Mouse (Mus musculus) hindbrain, embryonic 11.5 days (tissue): ENCODE results near the gene Luc7l3. TPM values are rescaled to one million over a fixed set of nuclear protein-coding genes. Genes with fewer than 3 reads are reported as not detected.

Experiments
- ATAC-seq: fragments of 200-750 bp; cut with Nextera tagmentation; 2 replicates; pipeline ENCODE4 v1.8.0; 2017; ENCODE audit warnings: mild to moderate bottlenecking, moderate TSS enrichment, moderate library complexity; ENCODE audit not compliant: low FRiP score
- DNase-seq: peaks from one replicate; pipeline ENCODE4 v3.0.0-alpha.2; 2015; ENCODE audit warnings: low spot score
- H3K27ac ChIP-seq: fragments of 300-500 bp; sonication (generic); 2 replicates; pipeline ENCODE4 v1.5.1; 2014; ENCODE audit warnings: mild to moderate bottlenecking, low read depth, low read length
- H3K27me3 ChIP-seq: fragments of 300-500 bp; sonication (generic); 2 replicates; pipeline ENCODE4 v1.6.1; 2014; ENCODE audit warnings: mild to moderate bottlenecking, low read length, moderate library complexity, mixed read lengths; ENCODE audit not compliant: control insufficient read depth, insufficient read depth
- H3K36me3 ChIP-seq: fragments of 300-500 bp; sonication (generic); 2 replicates; pipeline ENCODE4 v1.6.1; 2014; ENCODE audit warnings: mild to moderate bottlenecking, low read length, moderate library complexity, mixed read lengths; ENCODE audit not compliant: control insufficient read depth, insufficient read depth
- H3K4me1 ChIP-seq: fragments of 300-500 bp; sonication (generic); replicated peaks from 2 replicates; pipeline ENCODE4 v1.6.1; 2014; ENCODE audit warnings: low read length, mixed read lengths; ENCODE audit not compliant: control insufficient read depth, insufficient read depth
- H3K4me2 ChIP-seq: fragments of 300-500 bp; sonication (generic); replicated peaks from 2 replicates; pipeline ENCODE4 v1.6.1; 2014; ENCODE audit warnings: mild to moderate bottlenecking, low read depth, low read length
- H3K4me3 ChIP-seq: fragments of 300-500 bp; sonication (generic); 2 replicates; pipeline ENCODE4 v1.5.1; 2014; ENCODE audit warnings: low read depth, low read length
- H3K9ac ChIP-seq: fragments of 300-500 bp; sonication (generic); 2 replicates; pipeline ENCODE4 v1.6.1; 2014; ENCODE audit warnings: low read depth, low read length
- H3K9me3 ChIP-seq: fragments of 300-500 bp; sonication (generic); 2 replicates; pipeline ENCODE4 v1.6.1; 2016; ENCODE audit warnings: low read length; ENCODE audit not compliant: control insufficient read depth
- WGBS: fragments of 180-500 bp; shearing (Covaris S2); extraction: QIAGEN DNeasy Blood & Tissue Kit; methylation state at CpG from one replicate; pipeline ENCODE4 v1.1.7; 2014; 5-methylcytosine and 5-hydroxymethylcytosine counted together
- polyA plus RNA-seq: library from polyadenylated mRNA; unstranded; fragments of >200 nt; fragmentation: Nextera tagmentation; extraction: Ambion mirVana; gene quantifications from 2 replicates; pipeline ENCODE4 v1.2.1, GENCODE M21; 2014

Gene Luc7l3
- polyA plus RNA-seq, 1 experiment from 2014 or later = 125 TPM

DNA sequence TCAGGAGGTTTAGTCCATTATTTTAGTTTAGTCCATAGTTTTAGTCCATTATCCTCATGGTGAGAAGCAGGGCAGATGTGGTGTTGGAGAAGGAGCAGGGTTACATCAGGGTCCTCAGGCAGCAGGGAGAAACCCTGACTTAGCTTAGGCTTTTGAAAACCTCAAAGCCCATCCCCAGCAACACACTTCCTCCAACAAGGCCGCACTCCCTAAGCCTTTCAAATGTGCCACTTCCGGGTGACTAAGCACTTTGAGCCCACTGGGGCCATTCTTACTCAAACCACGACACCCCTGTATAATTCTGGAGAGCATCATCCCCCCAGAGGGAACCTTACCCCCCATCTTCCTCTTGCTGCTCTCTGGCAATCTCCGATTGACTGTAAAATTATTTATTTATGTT lies 62.0 kb downstream of the Luc7l3 start:
- 54% methylated on average over 4 of the region's 4 CpGs for WGBS
- Histone ChIP-seq H3K4me1 (no peaks in the 10 kb centered on the region), H3K4me3 (no peak overlapping the region), H3K27ac (no peak overlapping the region), H3K9ac (no peak overlapping the region), H3K4me2 (no peak overlapping the region), H3K27me3 (no peaks in the 10 kb centered on the region), H3K9me3 (no peaks in the 10 kb centered on the region), H3K36me3 (no peaks in the 10 kb centered on the region)
- no peak for DNase-seq
- ATAC-seq = no peak

DNA sequence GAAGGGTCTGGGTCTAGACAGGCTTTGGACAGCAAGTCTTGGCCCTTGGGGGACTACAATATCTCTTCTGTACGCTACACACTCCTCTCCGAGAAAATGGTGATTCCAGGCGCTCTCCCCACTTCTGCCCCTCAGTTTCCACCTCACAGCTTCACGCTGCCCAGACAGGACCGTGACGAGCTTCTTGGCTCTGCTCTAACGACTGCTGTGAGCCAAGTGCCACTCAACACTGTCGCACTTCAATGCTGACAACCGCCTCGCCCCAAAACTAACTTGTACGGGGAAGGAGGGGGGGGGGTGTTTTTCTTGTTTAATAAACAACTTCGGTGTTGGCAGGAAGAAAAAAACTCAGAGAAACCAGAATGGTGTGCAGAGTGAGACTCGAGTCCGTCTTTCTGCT lies 63.8 kb downstream of the Luc7l3 start:
- no peak overlapping the region for H3K9ac ChIP-seq
- H3K36me3 ChIP-seq = no peaks in the 10 kb centered on the region
- no peak overlapping the region for H3K4me2 ChIP-seq
- H3K27ac ChIP-seq = no peak overlapping the region
- H3K27me3 ChIP-seq = no peaks in the 10 kb centered on the region
- ATAC-seq (no peak), DNase-seq (no peak)
- H3K4me3 ChIP-seq = no peak overlapping the region
- H3K4me1 ChIP-seq = no peaks in the 10 kb centered on the region
- WGBS = 80% methylated on average over 14 of the region's 14 CpGs
- no peaks in the 10 kb centered on the region for H3K9me3 ChIP-seq

DNA sequence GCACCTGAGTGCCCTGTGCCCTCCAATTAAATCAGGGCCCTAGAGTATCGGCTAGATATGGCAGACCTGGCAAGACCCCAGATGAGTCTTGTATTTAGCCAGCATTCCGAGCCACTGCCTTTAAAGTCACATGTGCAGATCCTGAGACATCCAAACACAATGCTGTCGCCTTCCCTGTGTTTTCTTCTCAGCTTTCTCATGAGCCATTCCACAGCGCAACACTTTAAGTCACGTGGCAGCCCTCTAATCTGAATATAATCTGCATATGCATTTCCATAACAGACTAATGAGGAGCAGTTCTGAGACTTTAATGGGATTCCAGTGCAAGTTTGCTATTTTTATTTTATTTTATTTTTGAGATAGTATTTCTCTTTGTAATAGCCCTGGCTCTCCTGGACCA lies 66.1 kb downstream of the Luc7l3 start:
- Histone ChIP-seq H3K36me3 (no peaks in the 10 kb centered on the region), H3K4me1 (no peaks in the 10 kb centered on the region), H3K27me3 (no peaks in the 10 kb centered on the region), H3K27ac (no peak overlapping the region), H3K4me3 (no peak overlapping the region), H3K9me3 (no peaks in the 10 kb centered on the region), H3K9ac (no peak overlapping the region), H3K4me2 (no peak overlapping the region)
- 75% methylated on average over 5 of the region's 5 CpGs for WGBS
- ATAC-seq (no peak), DNase-seq (no peak)

DNA sequence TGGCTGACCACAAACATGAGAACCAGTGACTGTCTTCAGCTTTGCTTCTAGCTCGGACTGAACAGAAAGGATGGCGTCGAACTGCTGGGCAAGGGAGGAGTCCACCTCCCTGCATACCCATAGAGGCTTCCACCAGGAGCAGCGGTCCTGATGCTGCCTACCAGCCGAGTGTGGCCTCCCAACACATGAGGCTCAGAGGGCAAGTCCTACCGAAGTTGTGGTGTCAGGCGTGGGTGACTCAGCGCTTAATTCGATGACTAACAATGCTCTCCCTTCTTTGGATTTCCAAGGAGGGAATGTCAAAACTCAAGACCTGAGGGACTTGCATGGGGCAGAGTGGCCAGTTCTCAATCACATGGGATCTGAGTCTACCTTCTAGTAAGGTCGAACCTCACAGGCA lies 68.1 kb downstream of the Luc7l3 start:
- H3K4me1 ChIP-seq = no peaks in the 10 kb centered on the region
- H3K27me3 ChIP-seq = no peaks in the 10 kb centered on the region
- H3K9me3 ChIP-seq = no peaks in the 10 kb centered on the region
- no peak overlapping the region for H3K9ac ChIP-seq
- WGBS = 87% methylated on average over 10 of the region's 10 CpGs
- H3K27ac ChIP-seq = no peak overlapping the region
- ATAC-seq (no peak), DNase-seq (no peak)
- H3K36me3 ChIP-seq = no peaks in the 10 kb centered on the region
- no peak overlapping the region for H3K4me3 ChIP-seq
- no peak overlapping the region for H3K4me2 ChIP-seq

DNA sequence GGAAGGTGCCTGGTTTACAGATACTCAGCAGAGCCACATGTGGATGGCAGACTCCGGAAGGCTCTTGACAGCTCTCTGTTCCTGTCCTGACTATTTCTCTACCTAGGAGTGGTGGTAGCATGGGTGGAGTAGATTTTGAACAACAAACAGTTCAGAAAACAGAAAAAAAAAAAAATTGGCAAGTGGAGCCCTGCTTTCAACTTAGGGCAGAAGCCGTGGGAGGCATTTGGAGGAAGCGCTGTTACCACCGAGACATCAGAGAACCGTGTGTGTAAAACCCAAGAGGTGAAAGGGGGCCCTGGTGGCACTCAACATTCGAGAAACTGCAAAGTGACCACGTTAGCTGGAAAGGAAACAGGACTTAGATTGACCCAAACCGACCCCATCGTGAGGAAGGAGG lies 68.6 kb downstream of the Luc7l3 start:
- ATAC-seq (no peak), DNase-seq (no peak)
- no peak overlapping the region for H3K4me2 ChIP-seq
- H3K27ac ChIP-seq = no peak overlapping the region
- no peak overlapping the region for H3K9ac ChIP-seq
- H3K27me3 ChIP-seq = no peaks in the 10 kb centered on the region
- no peaks in the 10 kb centered on the region for H3K9me3 ChIP-seq
- H3K36me3 ChIP-seq = no peaks in the 10 kb centered on the region
- H3K4me1 ChIP-seq = no peaks in the 10 kb centered on the region
- 79% methylated on average over 9 of the region's 9 CpGs for WGBS
- no peak overlapping the region for H3K4me3 ChIP-seq

DNA sequence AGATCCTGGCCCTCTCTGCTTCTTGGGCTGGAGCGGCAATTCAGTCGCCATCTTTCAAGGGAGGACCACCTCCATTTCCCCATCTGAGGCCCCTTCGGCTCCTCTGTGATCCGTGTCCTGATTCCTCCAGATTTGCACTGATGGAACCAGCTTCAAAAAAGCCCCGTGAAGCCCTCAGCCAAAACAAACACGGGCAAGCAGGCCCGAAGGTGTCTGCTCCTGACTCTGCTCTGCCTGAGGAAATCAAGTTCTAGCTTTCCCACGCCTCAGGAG lies 75.1 kb downstream of the Luc7l3 start:
- WGBS = 65% methylated on average over 8 of the region's 8 CpGs
- DNase-seq = no peak
- H3K9me3 ChIP-seq = no peaks in the 10 kb centered on the region
- H3K27me3 ChIP-seq = no peaks in the 10 kb centered on the region
- no peak overlapping the region for H3K4me2 ChIP-seq
- H3K9ac ChIP-seq = no peak overlapping the region
- H3K4me1 ChIP-seq = peaks cover 12% of the 10 kb centered on the region
- peak overlapping the region; percentile 2; the same call in 1 of the 2 replicates for H3K27ac ChIP-seq
- no peaks in the 10 kb centered on the region for H3K36me3 ChIP-seq
- 0 out of 2 replicates have a peak, but pooled peaks have one; percentile 3 for ATAC-seq
- H3K4me3 ChIP-seq = no peak overlapping the region

DNA sequence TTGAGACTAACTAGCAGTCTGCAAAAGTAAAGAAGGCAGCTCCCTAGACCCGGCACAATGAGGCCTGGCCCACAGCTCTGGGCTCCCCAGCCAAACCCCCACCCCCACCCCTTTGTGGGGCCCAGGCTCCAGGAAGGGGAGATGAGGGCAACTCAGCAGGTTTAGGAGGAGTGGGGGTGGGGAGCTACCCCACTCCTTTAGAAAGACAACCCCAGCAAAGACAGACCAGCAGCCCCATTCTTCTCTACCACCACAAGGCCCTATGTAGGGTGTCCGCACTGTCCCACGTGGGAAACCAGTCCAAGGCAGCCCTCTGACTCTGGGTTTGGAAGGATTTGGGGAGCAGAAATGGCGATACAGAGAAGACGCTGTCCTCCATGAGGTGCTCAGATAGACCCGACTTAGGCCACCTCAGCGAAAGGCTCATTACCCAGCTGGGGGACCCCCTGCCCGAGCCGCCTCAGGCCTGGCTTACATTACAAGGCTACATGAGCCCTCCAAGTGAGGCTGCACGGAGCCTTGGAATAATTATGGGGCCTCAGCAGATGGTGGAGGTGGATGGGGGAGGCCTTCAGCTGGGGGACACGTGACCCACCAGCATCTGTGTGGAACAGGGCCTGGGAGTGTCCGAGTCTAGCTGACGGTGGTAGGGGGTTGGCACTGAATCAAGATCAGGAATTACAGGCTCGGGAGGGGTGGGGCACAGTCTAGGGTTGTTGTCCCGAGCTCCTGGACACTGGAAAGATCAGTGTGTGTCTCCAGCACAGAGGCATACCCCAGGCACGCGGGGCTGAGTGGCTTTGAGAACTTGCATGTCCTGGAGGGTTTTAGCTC lies 75.6 kb downstream of the Luc7l3 start, which contains the start of gene Wfikkn2:
Wfikkn2 (minus strand) TSS at position 51 of the 834 bp plus-strand sequence.
- Histone ChIP-seq H3K4me3 (no peak within 1 kb of the TSS), H3K9me3 (no peaks in the 10 kb centered on the region), H3K4me1 (peaks cover 12% of the 10 kb centered on the region), H3K9ac (no peak within 1 kb of the TSS), H3K27ac (peak within 1 kb of the TSS; percentile 2; the same call in 1 of the 2 replicates), H3K36me3 (no peaks in the 10 kb centered on the region), H3K27me3 (no peaks in the 10 kb centered on the region), H3K4me2 (no peak within 1 kb of the TSS)
- DNase-seq (peak; percentile 63), ATAC-seq (peak; percentile 81)
- 54% methylated on average over 17 of the region's 17 CpGs for WGBS

DNA sequence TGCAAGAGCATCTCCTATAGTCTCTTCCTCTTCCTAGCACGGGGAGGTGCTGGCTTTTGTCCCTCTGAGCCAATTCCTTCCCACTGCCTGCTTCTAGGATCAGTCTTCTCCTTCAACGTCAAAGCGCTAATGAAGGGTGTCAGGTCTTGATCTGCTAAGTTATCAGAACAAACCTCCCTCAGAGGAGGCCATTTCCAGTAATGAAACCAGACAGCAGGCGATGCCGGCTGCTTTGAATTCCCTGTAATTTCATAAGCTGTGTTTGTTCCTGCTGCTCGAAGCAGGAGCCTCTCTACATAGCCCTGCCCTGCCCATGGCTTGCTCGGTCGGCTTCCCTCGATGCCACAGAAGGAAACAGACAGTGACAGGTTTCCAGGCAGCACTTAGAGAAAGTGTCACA lies 77.4 kb downstream of the Luc7l3 start:
- Histone ChIP-seq H3K9me3 (no peaks in the 10 kb centered on the region), H3K4me3 (no peak overlapping the region), H3K4me1 (peaks cover 12% of the 10 kb centered on the region), H3K4me2 (no peak overlapping the region), H3K27ac (no peak overlapping the region), H3K36me3 (no peaks in the 10 kb centered on the region), H3K9ac (no peak overlapping the region), H3K27me3 (no peaks in the 10 kb centered on the region)
- DNase-seq = no peak
- WGBS = 65% methylated on average over 9 of the region's 9 CpGs
- no peak for ATAC-seq
